Mouse (Mus musculus) CH12.LX (cell line): ENCODE data around the gene Mrpl3. TPM values are rescaled to one million over a fixed set of nuclear protein-coding genes. Genes with fewer than 3 reads are reported as not detected.

Source experiments
- DNase-seq: peaks from one replicate; pipeline ENCODE4 v3.0.0-alpha.2; 2013; ENCODE audit errors: extremely low read depth
- H3K27ac ChIP-seq: 2 replicates; pipeline ENCODE4 v1.5.1; 2012; ENCODE audit warnings: low read depth, mild to moderate bottlenecking, control low read depth, moderate library complexity; ENCODE audit not compliant: insufficient read depth
- H3K27me3 ChIP-seq: replicated peaks from 2 replicates; pipeline ENCODE3; 2012; ENCODE audit warnings: inconsistent platforms
- H3K36me3 ChIP-seq, 2 experiments: replicated peaks in 1 of 2; 2 replicates each; pipeline versions ENCODE3 to v1.6.1; 2012; ENCODE audit warnings: inconsistent platforms in 1 of 2, low read length in 1 of 2, mild to moderate bottlenecking in 1 of 2, mixed read lengths in 1 of 2, moderate library complexity in 1 of 2; ENCODE audit not compliant: control insufficient read depth in 1 of 2, insufficient read depth in 1 of 2
- H3K4me1 ChIP-seq, 2 experiments: 2 replicates each; pipeline ENCODE4 v1.6.1; 2012; ENCODE audit warnings: inconsistent platforms in 1 of 2, moderate library complexity in 1 of 2; ENCODE audit not compliant: insufficient read depth in 2 of 2, control insufficient read depth in 1 of 2
- H3K4me2 ChIP-seq: 2 replicates; pipeline ENCODE4 v1.6.1; 2012; ENCODE audit warnings: low read depth, mild to moderate bottlenecking, control low read depth; ENCODE audit not compliant: poor library complexity, insufficient read depth, severe bottlenecking
- H3K4me3 ChIP-seq, 3 experiments: fragments of 150-350 bp in 1 of 3; sonication (generic) in 1 of 3; replicated peaks in 1 of 3; 2 replicates each; pipeline versions ENCODE3 to v1.5.1; 2011 to 2012; ENCODE audit warnings: low read depth in 2 of 3, low read length in 2 of 3, mild to moderate bottlenecking in 2 of 3, moderate library complexity in 2 of 3, control low read depth in 1 of 3, improper control_type of control experiment in 1 of 3, inconsistent platforms in 1 of 3, mixed read lengths in 1 of 3; ENCODE audit not compliant: poor library complexity in 1 of 3
- H3K79me2 ChIP-seq: replicated peaks from 2 replicates; pipeline ENCODE4 v1.6.1; 2012; ENCODE audit warnings: mild to moderate bottlenecking, moderate library complexity; ENCODE audit not compliant: control insufficient read depth, poor library complexity, insufficient read depth, severe bottlenecking; ENCODE audit errors: extremely low read depth
- H3K9ac ChIP-seq: 2 replicates; pipeline ENCODE4 v1.6.1; 2012; ENCODE audit warnings: low read depth, mild to moderate bottlenecking, control low read depth, moderate library complexity; ENCODE audit not compliant: insufficient read depth
- H3K9me3 ChIP-seq: replicated peaks from 2 replicates; pipeline ENCODE3; 2012; ENCODE audit warnings: low read length, inconsistent platforms, mixed read lengths
- BHLHE40 ChIP-seq: IDR thresholded peaks from 2 replicates; pipeline ENCODE4 v1.6.1; 2011; ENCODE audit warnings: mild to moderate bottlenecking, low read depth, low read length, improper control_type of control experiment
- CTCF ChIP-seq, 2 experiments: IDR thresholded peaks in 1 of 2; conservative IDR thresholded peaks in 1 of 2; 2 replicates each; pipeline ENCODE4 v1.5.1; 2011 to 2012; ENCODE audit warnings: low read depth in 2 of 2, low read length in 2 of 2, improper control_type of control experiment in 1 of 2, inconsistent platforms in 1 of 2, mild to moderate bottlenecking in 1 of 2, moderate library complexity in 1 of 2
- E2F4 ChIP-seq: IDR thresholded peaks from 2 replicates; pipeline ENCODE4 v1.6.1; 2011; ENCODE audit warnings: low read depth, low read length, improper control_type of control experiment; ENCODE audit not compliant: insufficient replicate concordance
- EP300 ChIP-seq: IDR thresholded peaks from 2 replicates; pipeline ENCODE4 v1.6.1; 2011; ENCODE audit warnings: low read length, improper control_type of control experiment
- GABPA ChIP-seq: IDR thresholded peaks from 2 replicates; pipeline ENCODE4 v1.6.1; 2012; ENCODE audit warnings: low read depth, low read length, improper control_type of control experiment, inconsistent platforms; ENCODE audit not compliant: insufficient replicate concordance
- MAFK ChIP-seq: IDR thresholded peaks from 2 replicates; pipeline ENCODE4 v1.6.1; 2011; ENCODE audit warnings: low read length, improper control_type of control experiment; ENCODE audit not compliant: insufficient replicate concordance
- MAZ ChIP-seq: IDR thresholded peaks from 2 replicates; pipeline ENCODE4 v1.6.1; 2012; ENCODE audit warnings: low read depth, mild to moderate bottlenecking, inconsistent platforms, low read length, improper control_type of control experiment, moderate library complexity
- MXI1 ChIP-seq: IDR thresholded peaks from 2 replicates; pipeline ENCODE4 v1.6.1; 2011; ENCODE audit warnings: mild to moderate bottlenecking, low read depth, low read length, improper control_type of control experiment
- MYC ChIP-seq: IDR thresholded peaks from 2 replicates; pipeline ENCODE4 v1.6.1; 2011; ENCODE audit warnings: low read depth, mild to moderate bottlenecking, improper control_type of control experiment, low read length
- NELFE ChIP-seq: IDR thresholded peaks from 2 replicates; pipeline ENCODE4 v1.6.1; 2011; ENCODE audit warnings: low read depth, low read length, improper control_type of control experiment
- NRF1 ChIP-seq: IDR thresholded peaks from 2 replicates; pipeline ENCODE4 v1.6.1; 2014; ENCODE audit warnings: low read depth, mild to moderate bottlenecking, inconsistent platforms, low read length, improper control_type of control experiment, moderate library complexity
- POLR2A ChIP-seq: IDR thresholded peaks from 2 replicates; pipeline ENCODE4 v1.6.1; 2011; ENCODE audit warnings: low read depth, mild to moderate bottlenecking, improper control_type of control experiment, low read length
- RAD21 ChIP-seq: IDR thresholded peaks from 2 replicates; pipeline ENCODE4 v1.6.1; 2011; ENCODE audit warnings: low read depth, mild to moderate bottlenecking, low read length, improper control_type of control experiment, moderate library complexity
- RCOR1 ChIP-seq: conservative IDR thresholded peaks from 2 replicates; pipeline ENCODE4 v1.6.1; 2012; ENCODE audit warnings: low read depth, mild to moderate bottlenecking, inconsistent platforms, low read length, improper control_type of control experiment
- SIN3A ChIP-seq: IDR thresholded peaks from 2 replicates; pipeline ENCODE4 v1.6.1; 2012; ENCODE audit warnings: low read length, improper control_type of control experiment, inconsistent platforms
- SMC3 ChIP-seq: IDR thresholded peaks from 2 replicates; pipeline ENCODE4 v1.6.1; 2011; ENCODE audit warnings: low read depth, low read length, improper control_type of control experiment
- TBP ChIP-seq: conservative IDR thresholded peaks from 2 replicates; pipeline ENCODE4 v1.6.1; 2011; ENCODE audit warnings: low read depth, low read length, improper control_type of control experiment
- TCF12 ChIP-seq: IDR thresholded peaks from 2 replicates; pipeline ENCODE4 v1.6.1; 2014; ENCODE audit warnings: low read depth, mild to moderate bottlenecking, inconsistent platforms, low read length, improper control_type of control experiment
- UBTF ChIP-seq: IDR thresholded peaks from 2 replicates; pipeline ENCODE4 v1.6.1; 2012; ENCODE audit warnings: low read depth, mild to moderate bottlenecking, inconsistent platforms, low read length, improper control_type of control experiment, moderate library complexity
- USF1 ChIP-seq: IDR thresholded peaks from 2 replicates; pipeline ENCODE4 v1.6.1; 2014; ENCODE audit warnings: low read depth, mild to moderate bottlenecking, inconsistent platforms, low read length, improper control_type of control experiment
- USF2 ChIP-seq: conservative IDR thresholded peaks from 2 replicates; pipeline ENCODE4 v1.6.1; 2011; ENCODE audit warnings: low read depth, low read length, improper control_type of control experiment
- ZC3H11A ChIP-seq: IDR thresholded peaks from 2 replicates; pipeline ENCODE4 v1.6.1; 2012; ENCODE audit warnings: low read depth, mild to moderate bottlenecking, inconsistent platforms, low read length, improper control_type of control experiment
- dilution Hi-C: fragments of 300-500 bp; cut with MboI; formaldehyde crosslinking; loops from 2 replicates; pipeline ENCODE4 v1.14.3; 2020; ENCODE audit warnings: low sequenced_read_pairs; ENCODE audit not compliant: extremely low pct_unique_long_range_greater_than_20kb, extremely low pct_ligation_motif_present
- in situ Hi-C: fragments of 300-500 bp; cut with MboI; formaldehyde crosslinking; loops from 3 replicates; pipeline ENCODE4 v1.14.3; 2019; ENCODE audit warnings: low sequenced_read_pairs, low pct_ligation_motif_present, low pct_unique_long_range_greater_than_20kb, mixed read lengths
- polyA plus RNA-seq: library from polyadenylated mRNA; unstranded; fragments of >175 nt; gene quantifications from 2 replicates; pipeline ENCODE4 v1.2.1, GENCODE M21; 2012; ENCODE audit warnings: low read depth; ENCODE audit not compliant: insufficient read length
- total RNA-seq, 2 experiments: library from RNA; depleted of rRNA; stranded (reverse); fragments of 300-350 nt in 1 of 2; fragments of >200 nt in 1 of 2; gene quantifications; 2 replicates each; pipeline ENCODE4 v1.2.3; 2012 to 2014

The Mrpl3 gene
- total and polyA plus RNA-seq, 3 experiments, result 106 to 224 (median 185) TPM

GRCm38 (mm10) chr9:105028311-105028710 lies 24.7 kb upstream of the Mrpl3 start:
- no peak for DNase-seq
- Histone ChIP-seq H3K9ac (no peak overlapping the region), H3K4me3 (no peak overlapping the region), H3K27me3 (peaks cover 56% of the 10 kb centered on the region), H3K9me3 (no peaks in the 10 kb centered on the region), H3K4me2 (no peak overlapping the region), H3K36me3 (no peaks in the 10 kb centered on the region), H3K79me2 (no peaks in the 10 kb centered on the region), H3K27ac (no peak overlapping the region), H3K4me1 (no peaks in the 10 kb centered on the region)
- no peak for TF ChIP-seq MYC
- no peak for TF ChIP-seq MAFK
- TF ChIP-seq USF2, result no peak
- TF ChIP-seq RCOR1, result no peak
- TF ChIP-seq CTCF (conservative IDR thresholded peaks at IDR 0.05 in 1 of 2, IDR thresholded peaks at IDR 0.05 in 1 of 2; ENCODE audit: low read depth in 2 of 2, low read length in 2 of 2), result no peak
- TF ChIP-seq EP300, result no peak
- TF ChIP-seq NELFE, result no peak
- dilution Hi-C loops (no loop called here), in situ Hi-C loops (no loop called here)

GRCm38 (mm10) chr9:105032572-105032971 lies 20.5 kb upstream of the Mrpl3 start:
- dilution Hi-C loops, result no loop called here
- no peaks in the 10 kb centered on the region for H3K4me1 ChIP-seq
- no peak for DNase-seq
- no peak overlapping the region for H3K4me2 ChIP-seq
- no peaks in the 10 kb centered on the region for H3K36me3 ChIP-seq
- H3K9ac ChIP-seq, result no peak overlapping the region
- H3K79me2 ChIP-seq, result no peaks in the 10 kb centered on the region
- H3K27me3 ChIP-seq, result peaks cover 44% of the 10 kb centered on the region
- in situ Hi-C loops, result no loop called here
- no peak for TF ChIP-seq NELFE
- no peak for TF ChIP-seq E2F4
- no peak for TF ChIP-seq USF2
- TF ChIP-seq TCF12, result no peak
- no peak for TF ChIP-seq UBTF
- no peak for TF ChIP-seq MAZ
- TF ChIP-seq RCOR1, result no peak
- no peak for TF ChIP-seq CTCF (conservative IDR thresholded peaks at IDR 0.05 in 1 of 2, IDR thresholded peaks at IDR 0.05 in 1 of 2; ENCODE audit: low read depth in 2 of 2, low read length in 2 of 2)
- TF ChIP-seq NRF1, result no peak
- no peak for TF ChIP-seq MXI1
- no peak for TF ChIP-seq TBP
- TF ChIP-seq SIN3A, result no peak
- TF ChIP-seq BHLHE40, result no peak
- TF ChIP-seq USF1, result no peak
- no peak for TF ChIP-seq MAFK
- TF ChIP-seq GABPA, result no peak
- TF ChIP-seq RAD21, result no peak
- TF ChIP-seq SMC3, result no peak
- no peak for TF ChIP-seq POLR2A
- no peak for TF ChIP-seq ZC3H11A
- H3K27ac ChIP-seq, result no peak overlapping the region
- H3K9me3 ChIP-seq, result no peaks in the 10 kb centered on the region
- no peak overlapping the region for H3K4me3 ChIP-seq
